Comparison of ENCODE assay signal across 10 mouse cellular contexts in genomic region chr9:107935790-107936214, GRCm38 (mm10). TPM values are rescaled to one million over a fixed set of nuclear protein-coding genes. Genes with fewer than 3 reads are reported as not detected.
DNase-seq lines count a peak whose midpoint lies in the region; ATAC-seq and TF ChIP-seq lines count a peak whose summit lies in the region.
"Had no signal": no experiment of that assay in that cellular context is flagged by ENCODE, and none has a peak within 500 bp of the region (broad histone marks: within the 10 kb centered on the region; RNA-seq: fewer than 3 reads in every experiment).

No protein-coding gene starts in this region.

- TF ChIP-seq CTCF in gastrocnemius, adult 2 months (IDR thresholded peaks at IDR 0.05), result no peak
- TF ChIP-seq CTCF in cortical plate, adult 2 months (IDR thresholded peaks at IDR 0.05; ENCODE audit: extremely low read depth, insufficient read depth, low read length), result no peak

- WGBS in hindbrain, embryonic 14.5 days, result under 1% methylated on average over 40 of the region's 41 CpGs
- WGBS in liver, embryonic 12.5 days (ENCODE audit: insufficient replicate concordance), result 2% methylated on average over 41 of the region's 41 CpGs

- no peak for DNase-seq in gastrocnemius, adult 2 months
- no peak for DNase-seq in gastrocnemius, postnatal 14 days
- peak; percentile 57 to 59 for DNase-seq in B cell, adult 2 months
- peak; percentile 27 for DNase-seq in hindbrain, embryonic 14.5 days (ENCODE audit: low spot score)
- peak; percentile 62 for DNase-seq in retina, postnatal 1 day

- peaks cover 8% of the 10 kb centered on the region for H3K27me3 ChIP-seq in hindbrain, embryonic 14.5 days (ENCODE audit: control insufficient read depth, insufficient read depth, low read length)
- H3K27me3 ChIP-seq in liver, embryonic 12.5 days (replicated peaks), result peaks cover 96% of the 10 kb centered on the region

- H3K4me2 ChIP-seq in hindbrain, embryonic 14.5 days (replicated peaks), result peak overlapping the region; percentile 91
- peak overlapping the region; percentile 68 for H3K4me2 ChIP-seq in liver, embryonic 12.5 days

- H3K9ac ChIP-seq in hindbrain, embryonic 14.5 days, result peak overlapping the region; percentile 63
- H3K9ac ChIP-seq in liver, embryonic 12.5 days, result peak overlapping the region; percentile 48; the same call in 1 of the 2 replicates

- no peak for TF ChIP-seq POLR2A in cortical plate, adult 2 months (IDR thresholded peaks at IDR 0.05; ENCODE audit: extremely low read depth, insufficient read depth, low read length)

- peaks cover 14% of the 10 kb centered on the region for H3K4me1 ChIP-seq in cortical plate, adult 2 months (ENCODE audit: control insufficient read depth, insufficient read depth, low read length)
- H3K4me1 ChIP-seq in hindbrain, embryonic 14.5 days (replicated peaks; ENCODE audit: control insufficient read depth, insufficient read depth, low read length), result peaks cover 15% of the 10 kb centered on the region
- peaks cover 10% of the 10 kb centered on the region for H3K4me1 ChIP-seq in liver, embryonic 12.5 days

- intact Hi-C loops in gastrocnemius, adult 2 months (cut with DNase I), result no loop called here
- intact Hi-C loops in gastrocnemius, postnatal 14 days (cut with DNase I; ENCODE audit: low total_unique reads), result no loop called here

- H3K9me3 ChIP-seq in hindbrain, embryonic 14.5 days (ENCODE audit: control insufficient read depth, low read length), result no peaks in the 10 kb centered on the region
- no peaks in the 10 kb centered on the region for H3K9me3 ChIP-seq in liver, embryonic 12.5 days (replicated peaks)

- H3K27ac ChIP-seq in gastrocnemius, adult 2 months, result no peak overlapping the region; the same call in 1 of the 2 replicates
- peak overlapping the region; percentile 83 for H3K27ac ChIP-seq in cortical plate, adult 2 months (ENCODE audit: insufficient read depth, low read length)
- H3K27ac ChIP-seq in hindbrain, embryonic 14.5 days, result no peak overlapping the region
- H3K27ac ChIP-seq in liver, embryonic 12.5 days, result no peak overlapping the region

- H3K36me3 ChIP-seq in hindbrain, embryonic 14.5 days (replicated peaks; ENCODE audit: control insufficient read depth, insufficient read depth), result no peaks in the 10 kb centered on the region
- H3K36me3 ChIP-seq in liver, embryonic 12.5 days, result no peaks in the 10 kb centered on the region

- peak; percentile 34; the same call in 1 of the 2 replicates for ATAC-seq in hindbrain, embryonic 14.5 days (ENCODE audit: low FRiP score)
- ATAC-seq in liver, embryonic 12.5 days, result no peak
- no peak for ATAC-seq in erythroblast, adult 5-6 weeks (replicated peaks; ENCODE audit: low FRiP score, poor library complexity, severe bottlenecking)
- ATAC-seq: Patski had no signal

- H3K4me3 ChIP-seq in gastrocnemius, adult 2 months, result peak overlapping the region; percentile 67
- H3K4me3 ChIP-seq in cortical plate, adult 2 months (ENCODE audit: insufficient read depth, low read length), result peak overlapping the region; percentile 87
- H3K4me3 ChIP-seq in hindbrain, embryonic 14.5 days (replicated peaks; ENCODE audit: low read length), result peak overlapping the region; percentile 50
- peak overlapping the region; percentile 40 for H3K4me3 ChIP-seq in liver, embryonic 12.5 days

RNA-seq across cellular contexts. Expression of gene Camkv, which starts 0.3 kb away (rescaled TPM):
- under 1 TPM in 1 of 2 experiments, not detected in 1; 0.22 TPM for total RNA-seq in gastrocnemius, adult 2 months (2021)
- under 1 TPM; 0.16 to 0.24 TPM for total RNA-seq in gastrocnemius, postnatal 14 days (2021)
- polyA plus RNA-seq in cortical plate, adult 2 months (2012; rRNA removed), result 459 and 489 TPM in 2 replicates
- 16.7 and 20.0 TPM in 2 replicates for polyA plus RNA-seq in hindbrain, embryonic 14.5 days (2014; fragmentation: Nextera tagmentation; extraction: Ambion mirVana)
- polyA plus RNA-seq in liver, embryonic 12.5 days (2016; fragmentation: Nextera tagmentation; extraction: Ambion mirVana), result 0.53 and 0.54 TPM in 2 replicates
- not detected in 2 replicates for total RNA-seq in erythroblast, adult 5-6 weeks (2015; ENCODE audit: low replicate concordance)
- not detected in 2 replicates for total RNA-seq in erythroblast, adult 5-6 weeks (2017; ENCODE audit: low replicate concordance)

RNA-seq across cellular contexts. Expression of gene Actl11, which starts 7.5 kb away (rescaled TPM):
- not detected for total RNA-seq in gastrocnemius, adult 2 months (2021)
- total RNA-seq in gastrocnemius, postnatal 14 days (2021), result not detected
- polyA plus RNA-seq in cortical plate, adult 2 months (2012; rRNA removed), result not detected in 2 replicates
- not detected in 2 replicates for polyA plus RNA-seq in hindbrain, embryonic 14.5 days (2014; fragmentation: Nextera tagmentation; extraction: Ambion mirVana)
- not detected in 2 replicates for polyA plus RNA-seq in liver, embryonic 12.5 days (2016; fragmentation: Nextera tagmentation; extraction: Ambion mirVana)
- total RNA-seq in erythroblast, adult 5-6 weeks (2015; ENCODE audit: low replicate concordance), result not detected in 2 replicates
- not detected in 2 replicates for total RNA-seq in erythroblast, adult 5-6 weeks (2017; ENCODE audit: low replicate concordance)
- total RNA-seq: layer of hippocampus, adult 8-10 months had no signal
- polyA plus RNA-seq: Patski had no signal

RNA-seq across cellular contexts. Expression of gene Traip, which starts 14.1 kb away (rescaled TPM):
- under 1 TPM; 0.25 to 0.43 TPM for total RNA-seq in gastrocnemius, adult 2 months (2021)
- total RNA-seq in gastrocnemius, postnatal 14 days (2021), result 1 to 10 TPM in 1 of 2 experiments, under 1 TPM in 1; 0.97 to 1.1 TPM
- 11.1 and 15.7 TPM in 2 replicates for polyA plus RNA-seq in cortical plate, adult 2 months (2012; rRNA removed)
- 8.4 and 8.6 TPM in 2 replicates for polyA plus RNA-seq in hindbrain, embryonic 14.5 days (2014; fragmentation: Nextera tagmentation; extraction: Ambion mirVana)
- 20.9 and 22.2 TPM in 2 replicates for polyA plus RNA-seq in liver, embryonic 12.5 days (2016; fragmentation: Nextera tagmentation; extraction: Ambion mirVana)
- 2.5 and 4.4 TPM in 2 replicates for total RNA-seq in erythroblast, adult 5-6 weeks (2015; ENCODE audit: low replicate concordance)
- 12.5 and 15.2 TPM in 2 replicates for total RNA-seq in erythroblast, adult 5-6 weeks (2017; ENCODE audit: low replicate concordance)

RNA-seq across cellular contexts. Expression of gene Mst1r, which starts 29.1 kb away (rescaled TPM):
- under 1 TPM; 0.54 to 0.81 TPM for total RNA-seq in gastrocnemius, adult 2 months (2021)
- 1 to 10 TPM; 1.2 to 1.8 TPM for total RNA-seq in gastrocnemius, postnatal 14 days (2021)
- polyA plus RNA-seq in cortical plate, adult 2 months (2012; rRNA removed), result 2.0 and 2.4 TPM in 2 replicates
- polyA plus RNA-seq in hindbrain, embryonic 14.5 days (2014; fragmentation: Nextera tagmentation; extraction: Ambion mirVana), result 0.95 and 1.2 TPM in 2 replicates
- 0.57 and 0.92 TPM in 2 replicates for polyA plus RNA-seq in liver, embryonic 12.5 days (2016; fragmentation: Nextera tagmentation; extraction: Ambion mirVana)
- not detected in 2 replicates for total RNA-seq in erythroblast, adult 5-6 weeks (2015; ENCODE audit: low replicate concordance)
- 0.43 TPM in 1 of 2 replicates, not detected in the other for total RNA-seq in erythroblast, adult 5-6 weeks (2017; ENCODE audit: low replicate concordance)

RNA-seq across cellular contexts. Expression of gene Uba7, which starts 39.5 kb away (rescaled TPM):
- total RNA-seq in gastrocnemius, adult 2 months (2021), result 1 to 10 TPM; 2.3 to 3.1 TPM
- 1 to 10 TPM; 2.6 to 4.0 TPM for total RNA-seq in gastrocnemius, postnatal 14 days (2021)
- 13.5 and 14.9 TPM in 2 replicates for polyA plus RNA-seq in cortical plate, adult 2 months (2012; rRNA removed)
- 5.5 and 8.7 TPM in 2 replicates for polyA plus RNA-seq in hindbrain, embryonic 14.5 days (2014; fragmentation: Nextera tagmentation; extraction: Ambion mirVana)
- 63.1 and 63.7 TPM in 2 replicates for polyA plus RNA-seq in liver, embryonic 12.5 days (2016; fragmentation: Nextera tagmentation; extraction: Ambion mirVana)
- total RNA-seq in erythroblast, adult 5-6 weeks (2015; ENCODE audit: low replicate concordance), result 392 and 403 TPM in 2 replicates
- total RNA-seq in erythroblast, adult 5-6 weeks (2017; ENCODE audit: low replicate concordance), result 364 and 493 TPM in 2 replicates

Comparison
In these comparisons a context has a peak if more than half of its experiments do, and no peak if none do; other contexts are left out.
1. DNase-seq: peak in B cell, adult 2 months (2 of 2), hindbrain, embryonic 14.5 days (single experiment) and retina, postnatal 1 day (single experiment); none in gastrocnemius, adult 2 months (single experiment) and gastrocnemius, postnatal 14 days (single experiment).
2. Peak in every context shown above with its lines, with median percentiles within 50 percentile points of each other: H3K4me3 ChIP-seq.